Mouse (Mus musculus): ENCODE measurements around the gene Wnt2b. TPM values are rescaled to one million over a fixed set of nuclear protein-coding genes. Genes with fewer than 3 reads are reported as not detected.

The Wnt2b gene
- total RNA-seq (2023), result under 1 TPM in 1 of 2 experiments, not detected in 1; 0.44 TPM

DNA sequence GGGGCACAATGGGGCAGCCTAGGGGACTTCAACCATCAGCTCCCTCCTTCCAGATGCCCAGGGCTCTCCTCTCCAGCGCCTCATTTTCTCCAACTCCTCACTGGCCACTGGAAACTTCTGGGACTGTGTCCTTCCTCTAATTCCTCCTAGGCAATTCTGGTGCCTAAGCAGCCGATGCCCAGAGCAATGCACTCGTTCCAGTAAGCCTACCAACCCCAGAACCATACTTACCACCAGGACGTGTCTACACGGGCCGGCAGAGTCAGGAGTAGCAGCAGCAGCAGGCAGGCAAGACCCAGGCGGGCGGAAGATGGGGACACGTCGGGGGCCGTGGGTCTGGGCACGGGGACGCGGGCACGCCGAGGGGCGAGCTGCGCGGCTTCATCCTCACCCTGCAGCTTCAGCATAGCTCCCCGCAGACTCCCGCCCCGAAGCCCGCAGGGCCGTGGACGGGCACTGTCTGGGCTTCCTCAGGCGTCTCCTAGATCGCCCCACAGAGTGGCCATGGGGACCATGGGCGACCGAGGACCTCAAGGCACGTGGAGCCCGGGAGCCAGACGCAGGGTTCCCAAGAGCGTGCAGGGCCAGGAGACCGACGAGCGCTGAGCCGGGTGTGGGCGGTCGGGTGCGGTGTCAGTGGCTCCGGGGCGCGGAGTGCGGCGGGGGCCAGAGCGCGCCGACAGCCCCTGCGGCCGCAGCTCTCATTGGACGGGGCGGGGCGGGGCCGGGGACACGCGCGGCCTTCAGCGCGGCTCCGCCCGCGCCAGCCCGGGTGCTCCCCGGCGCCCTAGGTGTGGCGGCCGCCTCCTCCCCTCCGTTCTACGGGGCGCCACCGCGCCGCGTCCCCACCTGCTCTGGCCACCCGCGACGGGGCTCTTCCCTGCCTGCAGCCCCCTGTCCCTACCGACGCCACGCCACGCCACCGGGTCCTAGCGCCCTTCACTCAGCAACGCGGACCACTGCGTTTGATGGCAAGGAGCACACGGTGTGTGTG is at the start of gene Wnt2b:
Gene Wnt2b (minus strand): TSS at position 856 of the 994 bp plus-strand sequence.

Other genes starting within 250 kb of the Wnt2b start
- gene Ppm1j, start 180.9 kb downstream of the Wnt2b start, total RNA-seq (2023), result 10 to 100 TPM; 20.3 to 23.6 TPM
- gene Fam19a3, start 180.1 kb downstream of the Wnt2b start, total RNA-seq (2023), result 1 to 10 TPM in 1 of 2 experiments, under 1 TPM in 1; 0.96 to 1.6 TPM
- 1 to 10 TPM; 3.6 to 6.0 TPM for gene Rhoc, start 173.5 kb downstream of the Wnt2b start, total RNA-seq (2023)
- 10 to 100 TPM; 49.2 to 59.1 TPM for gene Mov10, start 143.4 kb downstream of the Wnt2b start, total RNA-seq (2023)
- gene St7l, start 97.9 kb downstream of the Wnt2b start, total RNA-seq (2023), result 10 to 100 TPM; 36.3 to 39.0 TPM
- gene Capza1, start 97.4 kb downstream of the Wnt2b start, total RNA-seq (2023), result 100 to 1,000 TPM; 158 to 173 TPM
- under 1 TPM; 0.18 to 0.61 TPM for gene Cttnbp2nl, start 91.2 kb upstream of the Wnt2b start, total RNA-seq (2023)
- not detected for gene 4930564D02Rik, start 104.9 kb upstream of the Wnt2b start, total RNA-seq (2023)